Mouse (Mus musculus): ENCODE measurements around the gene Rab10. TPM values are rescaled to one million over a fixed set of nuclear protein-coding genes. Genes with fewer than 3 reads are reported as not detected.
"Not testable (repeated sequence)": the region's sequence is repeated elsewhere in the genome, so short reads cannot be mapped to it uniquely, and the experiment has no call there.

Rab10 gene
- polyA plus RNA-seq, 1 experiment from 2014 or later, result 176 TPM

GRCm38 (mm10) chr12:3310321-3310692, 538 bp upstream of the Rab10 start:
- Histone ChIP-seq H3K27me3 (ENCODE audit: control insufficient read depth, insufficient read depth, low read length) (no peaks in the 10 kb centered on the region), H3K27ac (replicated peaks; ENCODE audit: low read depth, low read length) (peak overlapping the region; percentile 81), H3K9ac (replicated peaks; ENCODE audit: low read length) (peak overlapping the region; percentile 64), H3K4me1 (ENCODE audit: control insufficient read depth, insufficient read depth, low read length) (peaks cover 14% of the 10 kb centered on the region), H3K4me3 (replicated peaks; ENCODE audit: low read depth, low read length) (peak overlapping the region; percentile 94), H3K9me3 (ENCODE audit: control insufficient read depth, low read length) (no peaks in the 10 kb centered on the region), H3K4me2 (ENCODE audit: low read length) (peak overlapping the region; percentile 85), H3K36me3 (ENCODE audit: control insufficient read depth, insufficient read depth, low read length) (no peaks in the 10 kb centered on the region)
- ATAC-seq (ENCODE audit: low FRiP score, low TSS enrichment), result no peak
- DNase-seq, result no peak
- under 1% methylated on average over 15 of the region's 15 CpGs for WGBS

DNA sequence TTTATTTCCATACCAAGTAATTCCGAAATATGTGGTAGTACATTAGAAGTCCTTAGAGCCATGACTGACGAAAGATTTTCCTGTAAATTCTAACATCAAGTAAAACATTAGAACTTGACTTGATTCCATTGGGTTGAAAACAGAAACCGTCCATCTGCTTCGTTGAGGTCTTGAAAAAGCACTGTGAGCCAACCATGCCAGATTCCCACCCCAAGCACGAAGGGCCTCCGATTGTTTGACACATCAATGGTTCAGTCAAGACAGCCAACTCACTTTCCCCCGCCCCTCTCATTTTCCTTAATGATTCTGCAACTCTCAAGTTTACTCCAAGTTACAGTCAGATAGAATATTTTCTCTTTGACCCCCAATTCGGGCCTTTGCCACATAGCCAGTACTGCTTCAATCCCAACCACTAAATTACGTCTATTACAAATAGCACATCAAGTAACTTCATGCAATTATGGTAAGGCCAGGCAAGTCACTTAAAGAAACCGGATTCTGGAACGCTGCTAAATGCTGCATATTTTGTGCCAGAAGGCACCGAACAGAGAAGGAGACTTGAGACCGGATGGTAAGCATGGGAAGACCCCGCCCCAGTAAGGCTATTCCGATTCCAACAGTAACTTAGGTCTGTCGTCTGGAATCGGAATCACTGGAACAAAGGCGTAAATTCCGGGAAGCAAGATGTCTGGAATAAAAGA, 1.1 kb downstream of the Rab10 start:
- Histone ChIP-seq H3K4me1 (ENCODE audit: control insufficient read depth, insufficient read depth, low read length) (peaks cover 14% of the 10 kb centered on the region), H3K4me2 (ENCODE audit: low read length) (peak overlapping the region; percentile 74), H3K9me3 (ENCODE audit: control insufficient read depth, low read length) (no peaks in the 10 kb centered on the region; the same call in 1 of the 2 replicates), H3K9ac (replicated peaks; ENCODE audit: low read length) (peak overlapping the region; percentile 90), H3K36me3 (ENCODE audit: control insufficient read depth, insufficient read depth, low read length) (no peaks in the 10 kb centered on the region), H3K4me3 (replicated peaks; ENCODE audit: low read depth, low read length) (peak overlapping the region; percentile 94), H3K27ac (replicated peaks; ENCODE audit: low read depth, low read length) (peak overlapping the region; percentile 96), H3K27me3 (ENCODE audit: control insufficient read depth, insufficient read depth, low read length) (no peaks in the 10 kb centered on the region)
- ATAC-seq (ENCODE audit: low FRiP score, low TSS enrichment) (no peak), DNase-seq (peak; percentile 57)
- 4% methylated on average over 19 of the region's 19 CpGs for WGBS

GRCm38 (mm10) chr12:3307587-3307986, 2.2 kb downstream of the Rab10 start:
- ATAC-seq (ENCODE audit: low FRiP score, low TSS enrichment) (no peak), DNase-seq (no peak)
- Histone ChIP-seq H3K4me1 (ENCODE audit: control insufficient read depth, insufficient read depth, low read length) (peaks cover 14% of the 10 kb centered on the region), H3K4me2 (ENCODE audit: low read length) (peak overlapping the region; percentile 74), H3K27ac (replicated peaks; ENCODE audit: low read depth, low read length) (no peak overlapping the region), H3K27me3 (ENCODE audit: control insufficient read depth, insufficient read depth, low read length) (no peaks in the 10 kb centered on the region), H3K9me3 (ENCODE audit: control insufficient read depth, low read length) (peaks cover 3% of the 10 kb centered on the region), H3K9ac (replicated peaks; ENCODE audit: low read length) (peak overlapping the region; percentile 43), H3K36me3 (ENCODE audit: control insufficient read depth, insufficient read depth, low read length) (no peaks in the 10 kb centered on the region), H3K4me3 (replicated peaks; ENCODE audit: low read depth, low read length) (peak overlapping the region; percentile 94)
- 54% methylated on average over 6 of the region's 6 CpGs for WGBS

- Histone ChIP-seq H3K4me3 (replicated peaks; ENCODE audit: low read depth, low read length) (no peak overlapping the region), H3K9me3 (ENCODE audit: control insufficient read depth, low read length) (peaks cover 14% of the 10 kb centered on the region), H3K27ac (replicated peaks; ENCODE audit: low read depth, low read length) (no peak overlapping the region), H3K4me1 (ENCODE audit: control insufficient read depth, insufficient read depth, low read length) (peaks cover 14% of the 10 kb centered on the region), H3K4me2 (ENCODE audit: low read length) (no peak overlapping the region), H3K27me3 (ENCODE audit: control insufficient read depth, insufficient read depth, low read length) (no peaks in the 10 kb centered on the region), H3K36me3 (ENCODE audit: control insufficient read depth, insufficient read depth, low read length) (no peaks in the 10 kb centered on the region), H3K9ac (replicated peaks; ENCODE audit: low read length) (no peak overlapping the region)
- WGBS, result 91% methylated on average over 2 of the region's 2 CpGs
- no peak for ATAC-seq (ENCODE audit: low FRiP score, low TSS enrichment)
- DNase-seq, result no peak
Observed at GRCm38 (mm10) chr12:3305238-3305637, 4.5 kb downstream of the Rab10 start.

GRCm38 (mm10) chr12:3297622-3298021, 12.1 kb downstream of the Rab10 start:
- H3K36me3 ChIP-seq (ENCODE audit: control insufficient read depth, insufficient read depth, low read length); H3K27me3 ChIP-seq (ENCODE audit: control insufficient read depth, insufficient read depth, low read length); ATAC-seq (ENCODE audit: low FRiP score, low TSS enrichment); H3K27ac ChIP-seq (replicated peaks; ENCODE audit: low read depth, low read length); H3K4me2 ChIP-seq (ENCODE audit: low read length); H3K4me3 ChIP-seq (replicated peaks; ENCODE audit: low read depth, low read length); H3K4me1 ChIP-seq (ENCODE audit: control insufficient read depth, insufficient read depth, low read length); H3K9ac ChIP-seq (replicated peaks; ENCODE audit: low read length); DNase-seq: not testable (repeated sequence)
- peaks cover 28% of the 10 kb centered on the region for H3K9me3 ChIP-seq (ENCODE audit: control insufficient read depth, low read length)
- 98% methylated on average over 6 of the region's 6 CpGs for WGBS

DNA sequence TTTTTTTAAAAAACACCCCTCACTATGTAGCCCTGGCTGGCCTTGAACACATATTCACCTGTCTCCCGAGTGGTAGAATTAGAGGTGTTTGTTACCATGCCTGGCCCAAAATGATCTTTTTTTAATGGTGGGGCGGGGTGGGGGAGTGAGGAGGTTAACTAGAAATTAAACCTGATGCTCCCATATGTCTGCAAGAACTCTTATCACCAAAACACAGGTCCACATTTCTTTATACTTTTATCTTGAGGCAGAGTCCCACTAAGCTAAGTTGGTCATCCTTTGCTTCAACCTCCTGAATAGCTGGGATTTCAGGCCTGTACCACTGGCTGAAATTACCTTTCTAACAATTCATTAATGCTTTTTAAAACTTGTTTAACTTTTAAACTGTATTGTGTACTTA, 13.7 kb downstream of the Rab10 start:
- ATAC-seq (ENCODE audit: low FRiP score, low TSS enrichment) (no peak), DNase-seq (no peak)
- no peaks in the 10 kb centered on the region for H3K27me3 ChIP-seq (ENCODE audit: control insufficient read depth, insufficient read depth, low read length)
- 94% methylated on average over 2 of the region's 2 CpGs for WGBS
- no peak overlapping the region for H3K9ac ChIP-seq (replicated peaks; ENCODE audit: low read length)
- H3K27ac ChIP-seq (replicated peaks; ENCODE audit: low read depth, low read length), result no peak overlapping the region
- H3K4me2 ChIP-seq (ENCODE audit: low read length), result no peak overlapping the region
- peaks cover 21% of the 10 kb centered on the region for H3K9me3 ChIP-seq (ENCODE audit: control insufficient read depth, low read length)
- no peak overlapping the region for H3K4me3 ChIP-seq (replicated peaks; ENCODE audit: low read depth, low read length)
- peaks cover 6% of the 10 kb centered on the region for H3K36me3 ChIP-seq (ENCODE audit: control insufficient read depth, insufficient read depth, low read length)
- no peaks in the 10 kb centered on the region for H3K4me1 ChIP-seq (ENCODE audit: control insufficient read depth, insufficient read depth, low read length)

DNA sequence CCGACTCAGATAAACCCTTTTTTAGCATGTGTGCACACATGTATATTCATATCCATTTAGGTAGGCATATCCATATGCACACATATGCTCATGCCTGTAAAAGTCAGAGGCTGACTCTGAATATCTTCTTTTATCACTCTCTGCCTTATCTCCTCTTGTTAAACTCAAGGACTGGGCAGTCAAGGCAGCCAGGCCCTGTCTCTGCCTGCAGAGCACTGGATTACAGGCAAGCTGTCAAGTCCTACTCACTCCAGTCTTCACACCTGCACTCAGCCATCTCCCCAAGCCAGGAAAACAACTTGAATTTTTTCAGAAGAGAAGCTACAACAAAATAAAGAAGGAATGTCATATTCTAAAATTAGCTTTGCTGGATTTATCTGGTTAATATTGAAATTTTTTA, 17.9 kb downstream of the Rab10 start:
- no peak overlapping the region for H3K4me2 ChIP-seq (ENCODE audit: low read length)
- DNase-seq, result no peak
- ATAC-seq (ENCODE audit: low FRiP score, low TSS enrichment), result no peak
- no peaks in the 10 kb centered on the region for H3K27me3 ChIP-seq (ENCODE audit: control insufficient read depth, insufficient read depth, low read length)
- peaks cover 13% of the 10 kb centered on the region for H3K9me3 ChIP-seq (ENCODE audit: control insufficient read depth, low read length)
- H3K4me3 ChIP-seq (replicated peaks; ENCODE audit: low read depth, low read length), result no peak overlapping the region
- no peak overlapping the region for H3K9ac ChIP-seq (replicated peaks; ENCODE audit: low read length)
- no peak overlapping the region for H3K27ac ChIP-seq (replicated peaks; ENCODE audit: low read depth, low read length)
- WGBS, result 95% methylated on average over 1 of the region's 1 CpGs
- peaks cover 11% of the 10 kb centered on the region for H3K36me3 ChIP-seq (ENCODE audit: control insufficient read depth, insufficient read depth, low read length)
- H3K4me1 ChIP-seq (ENCODE audit: control insufficient read depth, insufficient read depth, low read length), result no peaks in the 10 kb centered on the region

DNA sequence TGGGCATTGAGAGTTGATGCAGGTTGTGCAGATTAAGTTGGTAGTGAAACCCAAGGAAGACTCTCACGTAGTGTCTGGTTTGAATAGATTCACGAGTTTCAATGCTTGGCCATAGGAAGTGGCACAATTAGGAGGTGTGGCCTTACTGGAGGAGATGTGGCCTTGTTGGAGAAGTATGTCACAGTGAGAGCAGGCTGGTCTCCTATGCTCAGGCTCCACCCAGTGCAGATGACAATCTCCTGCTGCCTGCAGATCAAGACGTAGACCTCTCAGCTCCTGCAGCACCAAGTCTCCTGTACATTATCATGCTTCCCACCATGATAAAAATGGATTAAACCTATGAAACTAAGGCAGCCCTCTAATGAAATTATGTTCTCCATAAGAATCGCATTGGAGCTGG, 18.7 kb downstream of the Rab10 start:
- Histone ChIP-seq H3K27me3 (ENCODE audit: control insufficient read depth, insufficient read depth, low read length) (no peaks in the 10 kb centered on the region), H3K4me2 (ENCODE audit: low read length) (no peak overlapping the region), H3K9ac (replicated peaks; ENCODE audit: low read length) (no peak overlapping the region), H3K36me3 (ENCODE audit: control insufficient read depth, insufficient read depth, low read length) (peaks cover 11% of the 10 kb centered on the region), H3K27ac (replicated peaks; ENCODE audit: low read depth, low read length) (no peak overlapping the region), H3K4me1 (ENCODE audit: control insufficient read depth, insufficient read depth, low read length) (no peaks in the 10 kb centered on the region), H3K4me3 (replicated peaks; ENCODE audit: low read depth, low read length) (no peak overlapping the region), H3K9me3 (ENCODE audit: control insufficient read depth, low read length) (peaks cover 12% of the 10 kb centered on the region)
- WGBS, result 91% methylated on average over 4 of the region's 4 CpGs
- DNase-seq (no peak), ATAC-seq (ENCODE audit: low FRiP score, low TSS enrichment) (no peak)

DNA sequence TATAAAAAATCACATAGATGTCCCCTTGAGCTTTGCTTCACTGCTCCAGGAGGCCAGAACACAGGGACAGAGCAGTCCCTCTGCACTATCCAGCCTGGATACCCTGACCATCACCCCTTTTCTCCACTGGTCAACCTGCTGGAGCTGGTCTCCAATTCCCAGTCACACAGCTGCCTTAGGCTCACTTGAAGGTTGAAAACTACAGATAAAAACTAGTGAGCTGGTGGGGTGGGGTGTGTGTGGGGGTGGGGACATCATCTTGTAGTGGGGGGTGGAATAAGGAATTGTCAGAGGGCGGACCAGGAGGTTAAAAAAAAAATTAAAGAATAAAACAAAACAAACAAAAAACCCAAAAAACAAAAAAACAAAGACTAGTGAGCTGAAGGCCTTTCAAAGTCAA, 21.3 kb downstream of the Rab10 start:
- H3K9ac ChIP-seq (replicated peaks; ENCODE audit: low read length), result no peak overlapping the region
- no peaks in the 10 kb centered on the region for H3K27me3 ChIP-seq (ENCODE audit: control insufficient read depth, insufficient read depth, low read length)
- no peak overlapping the region for H3K4me2 ChIP-seq (ENCODE audit: low read length)
- WGBS, result 97% methylated on average over 1 of the region's 1 CpGs
- DNase-seq (no peak), ATAC-seq (ENCODE audit: low FRiP score, low TSS enrichment) (no peak)
- H3K4me1 ChIP-seq (ENCODE audit: control insufficient read depth, insufficient read depth, low read length), result no peaks in the 10 kb centered on the region
- no peak overlapping the region for H3K27ac ChIP-seq (replicated peaks; ENCODE audit: low read depth, low read length)
- H3K36me3 ChIP-seq (ENCODE audit: control insufficient read depth, insufficient read depth, low read length), result peaks cover 11% of the 10 kb centered on the region
- H3K9me3 ChIP-seq (ENCODE audit: control insufficient read depth, low read length), result peaks cover 18% of the 10 kb centered on the region
- H3K4me3 ChIP-seq (replicated peaks; ENCODE audit: low read depth, low read length), result no peak overlapping the region
